Mouse (Mus musculus) limb, embryonic 14.5 days (tissue): ENCODE data around the gene Ddx39b. TPM values are rescaled to one million over a fixed set of nuclear protein-coding genes. Genes with fewer than 3 reads are reported as not detected.
A peak's percentile ranks its signal among the peaks of the same experiment; 100 is the strongest.

ENCODE experiments used
- ATAC-seq: fragments of 200-750 bp; cut with Nextera tagmentation; 2 replicates; pipeline ENCODE4 v1.8.0; 2017; ENCODE audit warnings: low read depth, moderate number of reproducible peaks, moderate TSS enrichment; ENCODE audit not compliant: low FRiP score
- DNase-seq: peaks from one replicate; pipeline ENCODE4 v3.0.0-alpha.2; 2015; ENCODE audit warnings: low spot score
- H3K27ac ChIP-seq: fragments of 300-500 bp; sonication (generic); replicated peaks from 2 replicates; pipeline ENCODE4 v1.5.1; 2014; ENCODE audit warnings: low read depth, mild to moderate bottlenecking, low read length, moderate library complexity, mixed read lengths
- H3K27me3 ChIP-seq: fragments of 300-500 bp; sonication (generic); 2 replicates; pipeline ENCODE4 v1.6.1; 2014; ENCODE audit warnings: low read length, mixed read lengths; ENCODE audit not compliant: control insufficient read depth, insufficient read depth
- H3K36me3 ChIP-seq: fragments of 300-500 bp; sonication (generic); 2 replicates; pipeline ENCODE4 v1.6.1; 2014; ENCODE audit warnings: mild to moderate bottlenecking, low read length, moderate library complexity, mixed read lengths; ENCODE audit not compliant: control insufficient read depth, insufficient read depth
- H3K4me1 ChIP-seq: fragments of 300-500 bp; sonication (generic); 2 replicates; pipeline ENCODE4 v1.6.1; 2014; ENCODE audit warnings: antibody characterized with exemption, low read length, mixed read lengths; ENCODE audit not compliant: control insufficient read depth, insufficient read depth
- H3K4me2 ChIP-seq: fragments of 300-500 bp; sonication (generic); replicated peaks from 2 replicates; pipeline ENCODE4 v1.6.1; 2014; ENCODE audit warnings: low read depth, mild to moderate bottlenecking, low read length, moderate library complexity; ENCODE audit not compliant: severe bottlenecking
- H3K4me3 ChIP-seq: fragments of 300-500 bp; sonication (generic); replicated peaks from 2 replicates; pipeline ENCODE4 v1.5.1; 2014; ENCODE audit warnings: low read length
- H3K9ac ChIP-seq: fragments of 300-500 bp; sonication (generic); 2 replicates; pipeline ENCODE4 v1.6.1; 2014; ENCODE audit warnings: mild to moderate bottlenecking, low read depth, low read length, moderate library complexity; ENCODE audit not compliant: severe bottlenecking
- H3K9me3 ChIP-seq: fragments of 300-500 bp; sonication (generic); 2 replicates; pipeline ENCODE4 v1.6.1; 2016; ENCODE audit warnings: low read length; ENCODE audit not compliant: control insufficient read depth
- POLR2A ChIP-seq: fragments of 200-500 bp; IDR thresholded peaks from 2 replicates; pipeline ENCODE4 v1.8.0; 2012; ENCODE audit warnings: inconsistent platforms, mild to moderate bottlenecking, moderate library complexity, borderline replicate concordance; ENCODE audit not compliant: insufficient read depth, insufficient read length; ENCODE audit errors: extremely low read depth
- WGBS: fragments of 180-500 bp; shearing (Covaris S2); extraction: QIAGEN DNeasy Blood & Tissue Kit; methylation state at CpG from one replicate; pipeline ENCODE4 v1.1.7; 2014; 5-methylcytosine and 5-hydroxymethylcytosine counted together
- polyA plus RNA-seq, 2 experiments: library from polyadenylated mRNA; depleted of rRNA in 1 of 2; stranded (reverse) in 1 of 2; unstranded in 1 of 2; fragments of >200 nt; fragmentation: Nextera tagmentation in 1 of 2; extraction: Ambion mirVana in 1 of 2; gene quantifications; 2 replicates each; pipeline versions ENCODE4 v1.2.1 to v1.2.3; 2012 to 2014

Ddx39b gene
- polyA plus RNA-seq, 2 experiments: 416 to 877 TPM

- ATAC-seq (peak; percentile 14; the same call in 1 of the 2 replicates), DNase-seq (peak; percentile 39)
- WGBS: 62% methylated on average over 11 of the region's 11 CpGs
- H3K27me3 ChIP-seq: no peaks in the 10 kb centered on the region
- no peaks in the 10 kb centered on the region for H3K9me3 ChIP-seq
- no peak overlapping the region for H3K4me2 ChIP-seq
- no peak for TF ChIP-seq POLR2A
- 0 out of 2 replicates have a peak, but pooled peaks cover 2% of the 10 kb centered on the region for H3K4me1 ChIP-seq
- no peak overlapping the region for H3K27ac ChIP-seq
- H3K36me3 ChIP-seq: peaks cover 47% of the 10 kb centered on the region
- no peak overlapping the region for H3K9ac ChIP-seq
- no peak overlapping the region for H3K4me3 ChIP-seq
Measured at GRCm38 (mm10) chr17:35254241-35255098, 12.9 kb downstream of the Ddx39b start.

GRCm38 (mm10) chr17:35255301-35255700 lies 13.8 kb downstream of the Ddx39b start:
- peaks cover 39% of the 10 kb centered on the region for H3K36me3 ChIP-seq
- 76% methylated on average over 3 of the region's 3 CpGs for whole genome bisulfite sequencing

GRCm38 (mm10) chr17:35255704-35256103 lies 14.2 kb downstream of the Ddx39b start:
- peaks cover 35% of the 10 kb centered on the region for H3K36me3 ChIP-seq
- ATAC-seq: no peak
- H3K4me3 ChIP-seq: no peak overlapping the region
- DNase-seq: no peak
- H3K27ac ChIP-seq: no peak overlapping the region
- no peak overlapping the region for H3K4me2 ChIP-seq
- 0 out of 2 replicates have a peak, but pooled peaks cover 2% of the 10 kb centered on the region for H3K4me1 ChIP-seq
- TF ChIP-seq POLR2A: no peak
- no peaks in the 10 kb centered on the region for H3K9me3 ChIP-seq
- 0 out of 2 replicates have a peak, but pooled peaks cover under 1% of the 10 kb centered on the region for H3K27me3 ChIP-seq
- H3K9ac ChIP-seq: no peak overlapping the region
- WGBS: 50% methylated on average over 4 of the region's 4 CpGs

More at GRCm38 (mm10) chr17:35255301-35255700, 13.8 kb downstream of the Ddx39b start:
- H3K9me3 ChIP-seq: no peaks in the 10 kb centered on the region
- H3K9ac ChIP-seq: no peak overlapping the region
- H3K4me3 ChIP-seq: no peak overlapping the region
- H3K4me2 ChIP-seq: no peak overlapping the region
- ATAC-seq (no peak), DNase-seq (no peak)
- TF ChIP-seq POLR2A: no peak
- no peak overlapping the region for H3K27ac ChIP-seq
- H3K27me3 ChIP-seq: no peaks in the 10 kb centered on the region
- H3K4me1 ChIP-seq: 0 out of 2 replicates have a peak, but pooled peaks cover 2% of the 10 kb centered on the region

GRCm38 (mm10) chr17:35257378-35257777 lies 15.8 kb downstream of the Ddx39b start:
- 88% methylated on average over 1 of the region's 1 CpGs for WGBS
- Histone ChIP-seq H3K4me3 (no peak overlapping the region), H3K4me2 (no peak overlapping the region), H3K9ac (no peak overlapping the region), H3K4me1 (0 out of 2 replicates have a peak, but pooled peaks cover 2% of the 10 kb centered on the region), H3K27ac (no peak overlapping the region), H3K36me3 (peaks cover 20% of the 10 kb centered on the region), H3K9me3 (no peaks in the 10 kb centered on the region), H3K27me3 (peaks cover 12% of the 10 kb centered on the region; the same call in 1 of the 2 replicates)
- ATAC-seq (no peak), DNase-seq (no peak)
- TF ChIP-seq POLR2A: no peak

GRCm38 (mm10) chr17:35257824-35258491 lies 16.4 kb downstream of the Ddx39b start:
- peaks cover 16% of the 10 kb centered on the region for H3K27me3 ChIP-seq
- H3K36me3 ChIP-seq: peaks cover 14% of the 10 kb centered on the region
- H3K27ac ChIP-seq: no peak overlapping the region
- H3K4me3 ChIP-seq: no peak overlapping the region
- TF ChIP-seq POLR2A: no peak
- DNase-seq (peak; percentile 84), ATAC-seq (no peak)
- H3K4me1 ChIP-seq: 0 out of 2 replicates have a peak, but pooled peaks cover 2% of the 10 kb centered on the region
- H3K4me2 ChIP-seq: peak overlapping the region; percentile 19; the same call in 1 of the 2 replicates
- H3K9ac ChIP-seq: no peak overlapping the region
- WGBS: 14% methylated on average over 17 of the region's 17 CpGs
- no peaks in the 10 kb centered on the region for H3K9me3 ChIP-seq
